Mouse (Mus musculus) CD4-positive, CD25-positive, alpha-beta regulatory T cell, adult 4 months (primary cell): Measurements from ENCODE around the gene Grap2. TPM values are rescaled to one million over a fixed set of nuclear protein-coding genes. Genes with fewer than 3 reads are reported as not detected.

Source experiments
- ATAC-seq: one replicate; pipeline ENCODE4 v1.8.0; 2017
- polyA plus RNA-seq, 2 experiments: library from polyadenylated mRNA; unstranded; fragments of 100-300 nt; shearing (Covaris generic); gene quantifications; one replicate each; pipeline ENCODE4 v1.2.1; 2017

Gene Grap2
- polyA plus RNA-seq, 2 experiments from 2014 or later = 37.7 to 55.0 TPM

GRCm38 (mm10) chr15:80639071-80639702, 66.8 kb downstream of the Grap2 start:
- peak; percentile 57 for ATAC-seq

GRCm38 (mm10) chr15:80639874-80640273, 67.5 kb downstream of the Grap2 start:
- ATAC-seq = peak; percentile 55

GRCm38 (mm10) chr15:80641702-80642435, 69.5 kb downstream of the Grap2 start:
- no peak for ATAC-seq

GRCm38 (mm10) chr15:80645006-80645797, 72.8 kb downstream of the Grap2 start:
- ATAC-seq = no peak

DNA sequence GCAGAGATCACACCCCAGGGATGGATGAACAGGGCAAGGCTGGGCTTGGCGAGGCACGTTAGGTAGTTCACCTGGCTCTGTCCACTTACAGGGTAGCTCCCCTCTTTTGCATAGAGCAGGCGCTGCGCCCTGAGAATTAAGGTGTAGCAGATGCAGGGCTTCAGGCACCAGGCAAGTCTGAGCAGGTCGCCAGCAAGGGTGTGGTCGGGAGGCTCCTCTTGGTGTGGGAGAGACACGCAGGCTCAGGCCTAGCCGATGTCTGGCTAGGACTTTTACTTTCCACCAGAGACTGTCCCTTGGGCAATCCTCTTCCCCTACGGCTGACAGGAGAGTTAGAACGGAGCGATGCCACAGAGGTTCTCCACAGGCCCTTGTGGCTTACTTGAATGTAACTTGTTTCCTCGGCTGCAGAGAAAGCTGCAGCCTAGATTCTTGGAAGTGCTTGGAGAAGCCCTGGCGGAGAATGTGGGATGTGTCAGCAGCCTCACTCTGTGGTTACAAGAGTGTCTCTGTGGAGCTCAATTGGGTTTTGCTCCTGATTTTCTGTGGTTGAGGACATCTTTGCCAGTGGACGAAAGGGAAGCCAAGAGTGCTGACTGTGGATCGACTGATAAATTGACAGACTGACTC, 76.7 kb downstream of the Grap2 start:
- ATAC-seq = no peak

GRCm38 (mm10) chr15:80650412-80650811, 78.0 kb downstream of the Grap2 start:
- no peak for ATAC-seq

- ATAC-seq = peak; percentile 37
Observed at GRCm38 (mm10) chr15:80653865-80654264, 81.5 kb downstream of the Grap2 start.

DNA sequence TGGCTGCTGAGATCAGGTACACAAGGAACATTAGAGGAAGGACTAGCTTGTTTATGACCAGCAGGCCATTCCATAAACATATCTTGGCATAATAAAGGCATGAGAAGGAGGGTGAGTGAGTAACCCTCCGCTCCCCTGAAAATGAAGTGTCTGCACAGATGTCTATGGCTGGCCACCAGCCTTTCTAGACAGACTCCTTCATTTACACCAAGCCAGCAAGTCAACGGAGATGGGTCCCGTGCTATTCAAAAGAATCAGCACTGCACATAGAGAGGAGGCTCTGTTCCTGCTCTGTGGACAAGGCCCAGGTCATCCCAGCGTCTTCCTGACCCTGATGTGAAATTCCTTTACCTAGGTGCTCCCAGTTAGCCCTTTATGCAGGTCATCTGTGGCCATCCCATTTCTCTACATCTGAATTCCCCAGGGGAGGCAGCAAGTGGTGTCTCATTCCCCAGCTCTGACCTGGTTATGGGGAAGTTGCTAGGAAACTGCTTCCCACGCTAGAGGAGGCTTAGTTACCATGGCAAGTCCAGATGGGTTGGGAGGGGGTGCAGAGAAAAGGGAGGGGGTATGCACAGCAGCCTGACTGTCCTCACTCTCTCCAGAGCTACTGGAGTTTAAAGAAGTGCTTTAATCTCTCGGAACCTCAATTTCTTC, 86.5 kb downstream of the Grap2 start:
- no peak for ATAC-seq

DNA sequence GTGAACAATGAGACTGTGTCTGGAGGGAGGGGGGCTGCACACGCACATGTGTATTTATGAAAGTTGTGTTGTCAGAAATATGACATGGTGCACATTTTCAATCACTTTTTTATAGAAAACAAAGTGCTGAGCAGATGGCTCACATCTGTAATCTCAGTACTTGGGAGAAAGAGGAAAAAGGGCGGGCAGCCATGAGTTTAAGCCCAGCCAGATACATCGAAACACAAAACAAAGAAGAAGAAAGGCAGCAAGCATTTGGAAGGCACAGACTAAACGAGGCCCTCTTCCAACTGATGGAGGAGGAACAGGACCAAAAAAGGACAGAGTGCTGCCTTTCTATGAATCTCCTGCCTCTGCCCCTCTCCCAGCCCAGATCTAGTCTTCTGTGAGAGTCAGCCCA, 88.6 kb downstream of the Grap2 start:
- ATAC-seq = no peak

DNA sequence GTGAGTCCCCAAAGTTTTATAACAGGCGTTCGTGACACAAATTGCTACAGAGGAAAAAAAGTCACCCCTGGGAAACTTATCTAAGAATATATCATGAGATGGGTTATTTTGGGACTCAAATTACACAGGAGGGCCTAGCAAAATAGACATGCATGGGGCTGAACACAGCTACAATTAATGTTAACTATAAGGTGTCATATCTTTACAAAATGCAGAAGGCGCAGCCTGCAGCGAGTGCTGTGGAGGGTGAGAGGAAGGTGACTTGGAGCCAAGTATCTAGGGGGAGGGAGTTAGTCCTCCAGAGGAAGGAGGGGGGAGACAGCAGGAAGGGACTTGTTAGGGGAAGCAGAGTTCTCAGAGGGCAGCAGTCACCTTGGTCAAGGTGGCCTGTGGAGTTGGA, 92.0 kb downstream of the Grap2 start:
- ATAC-seq = no peak

DNA sequence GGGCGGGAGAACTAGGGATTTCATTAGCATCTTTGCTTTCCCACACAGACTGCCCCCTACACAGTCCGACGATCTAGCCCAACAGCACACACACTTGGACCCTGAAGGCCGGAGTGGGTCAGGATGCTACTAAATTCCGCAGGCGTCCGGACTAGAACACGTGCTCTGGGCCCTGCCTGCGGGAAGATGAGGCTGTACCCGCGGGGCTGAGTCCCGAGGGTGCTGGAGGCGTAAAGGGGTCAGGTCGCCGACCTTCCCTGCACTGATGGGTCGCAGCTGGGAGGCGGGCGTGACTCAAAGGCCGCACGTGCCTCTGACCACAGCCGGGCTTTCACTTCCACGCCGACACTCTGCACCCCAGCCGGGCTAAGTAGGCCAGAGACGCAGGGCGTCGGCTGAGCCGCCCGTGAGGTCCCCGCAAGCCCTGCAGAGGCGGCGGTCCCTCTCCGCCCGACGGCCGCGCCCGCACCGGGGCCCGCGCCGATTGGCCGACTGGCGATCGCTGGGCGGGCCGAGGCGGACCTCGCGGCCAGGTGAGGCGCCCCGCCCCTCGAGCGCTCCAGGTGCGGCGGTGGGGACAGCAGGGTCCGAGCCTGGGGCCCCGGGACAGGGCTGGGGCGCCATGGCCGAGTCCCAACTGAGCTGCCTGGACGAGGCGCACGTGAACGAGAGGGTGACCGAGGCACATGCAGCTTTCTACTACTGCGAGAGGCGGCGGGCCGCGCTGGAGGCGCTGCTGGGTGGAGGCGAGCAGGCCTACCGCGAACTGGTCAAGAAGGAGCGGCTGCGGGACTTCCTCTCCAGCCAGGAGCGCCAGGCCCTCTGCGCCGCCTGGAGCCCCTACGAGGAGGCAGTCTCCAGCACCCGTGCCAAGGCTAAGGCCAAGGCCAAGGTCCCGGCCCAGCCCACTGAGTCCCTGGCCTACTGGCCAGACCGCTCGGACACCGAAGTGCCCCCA, 99.2 kb downstream of the Grap2 start, which contains the start of gene Fam83f:
Gene Fam83f (plus strand): TSS at position 553 of the 958 bp plus-strand sequence.
- ATAC-seq = no peak

GRCm38 (mm10) chr15:80672810-80673209, 100.4 kb downstream of the Grap2 start:
- no peak for ATAC-seq

- ATAC-seq = no peak
Observed at GRCm38 (mm10) chr15:80673337-80674095, 101.1 kb downstream of the Grap2 start.

DNA sequence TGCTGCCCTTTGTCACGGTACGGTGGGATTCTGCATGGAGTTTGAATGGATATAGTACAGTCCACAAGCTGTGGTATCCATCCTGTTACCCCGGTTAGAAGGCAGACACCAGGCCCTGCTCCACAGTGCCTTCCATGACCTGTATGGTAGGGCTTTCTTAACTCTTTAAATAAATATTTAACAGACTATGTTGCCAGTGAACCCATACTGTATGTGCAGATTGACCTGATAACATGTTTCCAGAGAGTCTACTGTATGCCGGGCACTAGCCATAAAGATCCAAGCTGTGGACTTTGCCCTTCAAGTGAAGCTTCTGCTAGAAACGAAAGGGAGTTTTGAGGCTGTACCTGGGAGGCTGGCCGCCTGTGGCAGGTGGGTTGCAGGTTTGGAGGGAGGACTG, 102.3 kb downstream of the Grap2 start:
- peak; percentile 32 for ATAC-seq

DNA sequence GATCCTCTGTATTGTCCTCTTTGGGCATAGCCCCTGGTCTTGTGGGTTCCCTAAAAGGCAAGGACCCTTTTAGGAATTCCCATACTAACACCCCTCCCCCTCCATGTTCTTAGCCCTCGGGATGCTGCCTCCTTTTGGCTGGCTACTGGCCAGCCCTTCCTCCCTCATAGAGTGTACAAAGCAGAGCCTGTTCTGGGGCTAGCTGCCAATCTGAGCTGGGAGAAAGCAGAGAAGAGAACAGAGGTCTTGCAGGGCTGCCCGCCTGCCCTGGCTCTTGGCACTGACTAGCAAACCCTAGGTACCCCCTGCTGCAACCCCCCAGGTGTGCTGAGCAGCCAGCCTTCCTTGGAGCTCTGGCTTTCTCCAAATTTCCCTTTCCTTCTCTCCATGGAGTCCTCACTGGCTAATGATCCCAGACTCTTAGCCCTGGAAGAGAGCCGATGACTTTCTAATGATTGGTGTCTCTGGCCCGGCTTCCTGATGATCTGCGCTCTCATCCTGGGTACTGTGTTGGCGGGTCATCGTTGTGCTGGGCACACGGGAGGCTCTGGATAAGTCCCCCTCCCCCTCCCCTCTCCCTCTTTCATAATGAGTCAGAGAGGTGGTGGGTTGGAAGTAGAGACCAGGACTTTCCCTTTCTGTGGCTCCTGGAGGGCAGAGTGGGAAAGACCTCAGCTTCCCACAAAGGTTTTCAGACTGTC, 107.3 kb downstream of the Grap2 start:
- no peak for ATAC-seq

DNA sequence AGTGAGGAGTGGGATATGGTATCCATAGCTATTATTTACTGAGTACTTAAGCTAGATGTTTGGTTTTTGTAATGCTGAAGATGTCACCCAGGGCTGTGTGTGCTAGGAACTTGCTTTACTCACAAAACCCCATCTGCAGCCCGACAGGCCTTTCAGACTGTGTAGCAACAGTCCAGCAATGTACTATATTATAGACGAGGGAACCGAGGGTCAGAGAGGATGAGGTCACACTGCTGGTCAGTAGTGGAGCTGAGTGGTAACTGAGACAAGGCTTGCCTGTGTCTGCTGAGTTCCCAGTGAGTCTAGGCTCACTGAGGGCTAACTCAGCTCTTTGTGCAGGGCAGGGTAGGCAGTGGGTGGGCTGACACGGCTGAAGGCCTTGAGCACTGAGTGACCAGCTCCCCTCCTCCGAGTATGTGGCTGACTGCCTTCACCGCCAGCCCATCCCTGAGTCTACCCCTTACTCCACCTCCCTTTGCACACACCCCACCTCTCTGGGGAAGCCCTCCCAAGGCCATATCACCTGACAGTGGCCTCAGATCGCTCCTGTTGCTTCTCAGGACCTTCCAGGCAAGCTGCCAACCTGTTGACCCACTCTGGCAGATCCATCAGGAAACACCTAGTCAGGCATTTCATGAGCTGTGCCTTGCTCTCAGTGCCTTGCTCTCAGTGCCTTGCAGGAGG, 108.1 kb downstream of the Grap2 start:
- no peak for ATAC-seq

DNA sequence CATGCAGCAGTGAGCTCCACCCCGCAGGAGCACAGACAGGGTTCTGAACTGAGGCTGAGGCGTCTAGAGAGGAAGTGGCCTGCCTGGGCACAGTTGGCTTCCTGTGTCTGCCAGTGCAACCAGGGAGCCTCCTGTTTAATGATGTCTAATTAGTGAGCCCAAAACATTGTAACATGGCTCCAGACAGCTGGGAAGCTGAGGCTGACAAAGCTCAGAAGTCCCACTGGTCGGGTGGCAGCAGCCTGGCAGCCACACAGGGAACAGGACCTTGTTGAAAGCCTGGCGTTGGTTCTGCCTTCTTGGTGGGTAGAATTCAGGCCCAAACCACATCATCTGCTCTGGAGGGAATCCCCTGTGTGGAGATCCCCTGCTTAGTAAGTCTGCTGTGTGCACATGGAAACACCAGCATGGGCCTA, 109.1 kb downstream of the Grap2 start:
- ATAC-seq = peak; percentile 95

- ATAC-seq = no peak
Observed at GRCm38 (mm10) chr15:80682343-80682742, 109.9 kb downstream of the Grap2 start.

- no peak for ATAC-seq
Observed at GRCm38 (mm10) chr15:80683151-80683550, 110.8 kb downstream of the Grap2 start.
